Mouse (Mus musculus) liver, postnatal 0 days (tissue): ENCODE measurements at regions not wholly inside any gene's neighbourhood (a gene's known extent, or its start where the extent isn't known, plus 50 kb on each side); places are given as distances from the start of the nearest gene placed in this dataset.

Experiments used
- ATAC-seq: fragments of 200-750 bp; cut with Nextera tagmentation; 2 replicates; pipeline ENCODE4 v1.8.0; 2017; ENCODE audit warnings: mild to moderate bottlenecking, moderate library complexity
- DNase-seq: peaks from one replicate; pipeline ENCODE4 v3.0.0-alpha.2; 2016
- H3K27ac ChIP-seq: fragments of 300-500 bp; sonication (generic); 2 replicates; pipeline ENCODE4 v1.5.1; 2014; ENCODE audit warnings: antibody characterized with exemption, moderate library complexity, mild to moderate bottlenecking, low read depth
- H3K27me3 ChIP-seq: fragments of 300-500 bp; sonication (generic); 2 replicates; pipeline ENCODE4 v1.6.1; 2014; ENCODE audit warnings: low read length, control low read depth, mixed read lengths; ENCODE audit not compliant: insufficient read depth
- H3K36me3 ChIP-seq: fragments of 300-500 bp; sonication (generic); replicated peaks from 2 replicates; pipeline ENCODE4 v1.6.1; 2014; ENCODE audit warnings: mild to moderate bottlenecking, control low read depth, low read length, moderate library complexity, mixed read lengths; ENCODE audit not compliant: insufficient read depth
- H3K4me1 ChIP-seq: fragments of 300-500 bp; sonication (generic); 2 replicates; pipeline ENCODE4 v1.6.1; 2014; ENCODE audit warnings: antibody characterized with exemption, mild to moderate bottlenecking, control low read depth; ENCODE audit not compliant: insufficient read depth
- H3K4me2 ChIP-seq: fragments of 300-500 bp; sonication (generic); 2 replicates; pipeline ENCODE4 v1.6.1; 2014; ENCODE audit warnings: low read depth, mild to moderate bottlenecking, low read length, moderate library complexity, mixed read lengths
- H3K4me3 ChIP-seq: fragments of 300-500 bp; sonication (generic); 2 replicates; pipeline ENCODE4 v1.5.1; 2014; ENCODE audit warnings: low read depth, low read length
- H3K9ac ChIP-seq: fragments of 300-500 bp; sonication (generic); replicated peaks from 2 replicates; pipeline ENCODE4 v1.6.1; 2014; ENCODE audit warnings: mild to moderate bottlenecking, moderate library complexity
- H3K9me3 ChIP-seq: fragments of 300-500 bp; sonication (generic); 2 replicates; pipeline ENCODE4 v1.6.1; 2016; ENCODE audit warnings: mild to moderate bottlenecking, control low read depth, low read length, mixed read lengths
- CTCF ChIP-seq: sonication (generic); IDR thresholded peaks from 2 replicates; pipeline ENCODE4 v1.5.1; 2016; ENCODE audit warnings: antibody characterized with exemption, low read depth
- EP300 ChIP-seq: IDR thresholded peaks from 2 replicates; pipeline ENCODE4 v1.6.1; 2016; ENCODE audit warnings: antibody characterized with exemption, low read depth, mild to moderate bottlenecking
- WGBS: fragments of 180-500 bp; shearing (Covaris S2); extraction: QIAGEN DNeasy Blood & Tissue Kit; methylation state at CpG from one replicate; pipeline ENCODE4 v1.1.7; 2014; ENCODE audit not compliant: insufficient replicate concordance; 5-methylcytosine and 5-hydroxymethylcytosine counted together

DNA sequence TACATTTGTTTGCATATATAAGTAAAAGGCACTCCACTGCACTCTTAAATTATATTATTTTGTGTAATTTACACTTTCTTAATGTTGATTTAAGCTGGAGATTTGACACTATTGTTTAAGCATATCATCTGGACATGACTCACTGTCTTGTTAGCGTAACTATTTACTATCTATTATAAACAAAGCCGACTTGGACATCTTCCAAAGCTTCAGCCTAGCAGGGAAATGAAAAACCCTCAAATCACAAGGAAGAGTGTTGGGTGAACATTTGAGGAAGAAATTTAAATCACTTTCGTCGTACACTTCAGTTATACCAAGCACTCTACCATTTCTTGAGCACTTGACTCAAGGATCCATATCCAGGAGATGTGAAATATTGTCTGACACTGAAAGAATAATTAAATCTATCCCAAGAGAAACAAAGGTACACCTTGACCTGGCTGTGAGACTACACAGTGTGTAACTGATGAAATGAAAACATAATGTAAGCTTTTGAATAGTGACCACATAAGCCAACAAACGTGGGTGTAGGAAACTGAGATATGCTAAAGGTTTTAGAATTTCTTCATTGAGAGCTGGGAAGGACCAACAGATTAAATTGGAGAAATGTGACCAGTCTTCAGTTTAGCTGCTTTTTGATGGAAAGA lies 160.0 kb upstream of the Ghr start:
- no peak for ATAC-seq
- Histone ChIP-seq H3K4me3 (no peak overlapping the region), H3K27me3 (no peaks in the 10 kb centered on the region), H3K9ac (no peak overlapping the region), H3K4me2 (no peak overlapping the region), H3K27ac (no peak overlapping the region), H3K4me1 (no peaks in the 10 kb centered on the region), H3K36me3 (no peaks in the 10 kb centered on the region), H3K9me3 (no peaks in the 10 kb centered on the region)
- TF ChIP-seq CTCF: no peak
- WGBS: 64% methylated on average over 5 of the region's 5 CpGs
- no peak for DNase-seq

GRCm38 (mm10) chr15:3742191-3742590 lies 158.9 kb upstream of the Ghr start:
- Histone ChIP-seq H3K9me3 (no peaks in the 10 kb centered on the region), H3K9ac (no peak overlapping the region), H3K36me3 (no peaks in the 10 kb centered on the region), H3K4me3 (no peak overlapping the region), H3K27ac (no peak overlapping the region), H3K4me1 (no peaks in the 10 kb centered on the region), H3K27me3 (no peaks in the 10 kb centered on the region), H3K4me2 (no peak overlapping the region)
- 84% methylated on average over 7 of the region's 7 CpGs for WGBS
- no peak for TF ChIP-seq EP300
- no peak for TF ChIP-seq CTCF
- DNase-seq (no peak), ATAC-seq (no peak)

DNA sequence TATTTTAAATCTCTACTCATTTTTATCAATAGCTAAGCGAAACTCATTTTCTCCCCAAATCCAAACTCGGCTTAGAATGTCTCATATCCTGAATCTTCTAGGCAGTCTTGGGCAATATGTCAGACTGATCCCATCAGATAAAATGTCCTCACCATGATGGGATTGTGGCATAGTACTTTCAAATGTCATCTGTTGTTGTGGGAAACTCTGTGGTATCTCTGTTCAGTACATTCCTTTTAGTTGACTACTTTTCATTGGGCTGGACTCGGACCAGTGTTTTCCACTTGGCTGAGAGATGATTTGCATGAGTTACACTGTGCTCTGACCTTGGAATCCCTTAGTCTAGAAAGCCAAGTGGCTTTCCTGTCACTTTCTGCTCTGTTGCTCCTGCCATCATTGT lies 141.9 kb upstream of the Ghr start:
- no peak for ATAC-seq
- Histone ChIP-seq H3K4me2 (no peak overlapping the region), H3K9ac (no peak overlapping the region), H3K9me3 (no peaks in the 10 kb centered on the region), H3K4me1 (no peaks in the 10 kb centered on the region), H3K4me3 (no peak overlapping the region), H3K36me3 (no peaks in the 10 kb centered on the region), H3K27me3 (no peaks in the 10 kb centered on the region), H3K27ac (no peak overlapping the region)
- TF ChIP-seq EP300 (no peak), CTCF (no peak)
- 78% methylated on average over 3 of the region's 3 CpGs for WGBS
- DNase-seq: no peak

GRCm38 (mm10) chr15:3720668-3721340 lies 137.5 kb upstream of the Ghr start:
- 66% methylated on average over 6 of the region's 6 CpGs for WGBS
- H3K36me3 ChIP-seq: no peaks in the 10 kb centered on the region

GRCm38 (mm10) chr15:3711764-3712163 lies 128.5 kb upstream of the Ghr start:
- no peaks in the 10 kb centered on the region for H3K9me3 ChIP-seq
- H3K4me2 ChIP-seq: no peak overlapping the region
- no peak overlapping the region for H3K4me3 ChIP-seq
- H3K36me3 ChIP-seq: no peaks in the 10 kb centered on the region
- no peak for TF ChIP-seq CTCF
- TF ChIP-seq EP300: no peak
- no peaks in the 10 kb centered on the region for H3K4me1 ChIP-seq
- DNase-seq: no peak
- no peak overlapping the region for H3K27ac ChIP-seq
- WGBS: 66% methylated on average over 1 of the region's 1 CpGs
- no peak for ATAC-seq
- no peaks in the 10 kb centered on the region for H3K27me3 ChIP-seq
- H3K9ac ChIP-seq: no peak overlapping the region

More at GRCm38 (mm10) chr15:3720668-3721340, 137.5 kb upstream of the Ghr start:
- H3K27me3 ChIP-seq: no peaks in the 10 kb centered on the region
- no peak for DNase-seq
- no peaks in the 10 kb centered on the region for H3K4me1 ChIP-seq
- H3K9me3 ChIP-seq: no peaks in the 10 kb centered on the region
- H3K27ac ChIP-seq: no peak overlapping the region
- H3K4me2 ChIP-seq: no peak overlapping the region
- no peak overlapping the region for H3K9ac ChIP-seq
- ATAC-seq: no peak
- H3K4me3 ChIP-seq: no peak overlapping the region
- TF ChIP-seq CTCF (no peak), EP300 (no peak)

- H3K4me3 ChIP-seq: no peak overlapping the region
- no peak overlapping the region for H3K27ac ChIP-seq
- no peaks in the 10 kb centered on the region for H3K4me1 ChIP-seq
- H3K9ac ChIP-seq: no peak overlapping the region
- no peak for DNase-seq
- no peak for TF ChIP-seq EP300
- TF ChIP-seq CTCF: no peak
- WGBS: 65% methylated on average over 11 of the region's 11 CpGs
- no peaks in the 10 kb centered on the region for H3K27me3 ChIP-seq
- no peak for ATAC-seq
- H3K36me3 ChIP-seq: no peaks in the 10 kb centered on the region
- no peak overlapping the region for H3K4me2 ChIP-seq
- no peaks in the 10 kb centered on the region for H3K9me3 ChIP-seq
These were observed 124.1 kb upstream of the Ghr start for GRCm38 (mm10) chr15:3707089-3708078.
